Mouse (Mus musculus): Measurements from ENCODE around the gene Gm20388.

GRCm38 (mm10) chr8:120161658-120162403 is 251.2 kb downstream of the Gm20388 start:
- TF ChIP-seq CTCF (IDR thresholded peaks at IDR 0.05; ENCODE audit: insufficient read depth, low read depth, low read length) = no peak
- no peak for TF ChIP-seq POLR2A (IDR thresholded peaks at IDR 0.05; ENCODE audit: insufficient read depth, low read depth, low read length)

Data from olfactory bulb, adult 2 months (tissue).